Mouse (Mus musculus): ENCODE measurements around the gene Slc44a1. TPM values are rescaled to one million over a fixed set of nuclear protein-coding genes. Genes with fewer than 3 reads are reported as not detected.

The Slc44a1 gene
- polyA plus RNA-seq, 1 experiment from 2014 or later, result 19.5 TPM

DNA sequence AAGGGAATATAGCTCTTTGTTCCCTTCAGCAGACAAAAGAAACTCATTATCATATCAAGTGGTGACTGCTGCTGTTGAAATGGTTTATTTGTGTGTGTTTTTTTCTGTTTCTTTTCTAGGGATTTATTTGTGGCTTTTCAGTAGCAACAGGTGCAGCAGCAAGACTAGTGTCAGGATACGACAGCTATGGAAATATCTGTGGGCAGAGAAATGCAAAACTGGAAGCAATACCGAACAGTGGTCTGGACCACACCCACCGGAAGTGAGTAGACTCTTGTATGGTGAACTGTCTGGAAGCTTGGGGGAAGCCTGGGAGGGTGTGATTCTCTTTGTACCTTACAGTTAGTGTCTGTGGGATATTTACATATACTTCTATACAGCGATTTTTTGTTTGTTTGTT lies 51.1 kb downstream of the Slc44a1 start:
- no peak overlapping the region for H3K9ac ChIP-seq (ENCODE audit: low read depth, low read length)
- H3K4me3 ChIP-seq (ENCODE audit: low read depth, low read length), result no peak overlapping the region
- H3K4me1 ChIP-seq (ENCODE audit: control insufficient read depth, insufficient read depth, low read length), result peaks cover 10% of the 10 kb centered on the region
- H3K4me2 ChIP-seq, result no peak overlapping the region
- H3K9me3 ChIP-seq (replicated peaks; ENCODE audit: control insufficient read depth, low read length), result no peaks in the 10 kb centered on the region
- no peaks in the 10 kb centered on the region for H3K27me3 ChIP-seq (ENCODE audit: control insufficient read depth, insufficient read depth, low read length)
- no peak for ATAC-seq (replicated peaks; ENCODE audit: insufficient number of reproducible peaks, low FRiP score, low TSS enrichment)
- 77% methylated on average over 4 of the region's 4 CpGs for WGBS (ENCODE audit: insufficient replicate concordance)
- no peaks in the 10 kb centered on the region; the same call in 1 of the 2 replicates for H3K36me3 ChIP-seq (ENCODE audit: control insufficient read depth, insufficient read depth, low read length)
- H3K27ac ChIP-seq (ENCODE audit: low read depth, low read length), result no peak overlapping the region

DNA sequence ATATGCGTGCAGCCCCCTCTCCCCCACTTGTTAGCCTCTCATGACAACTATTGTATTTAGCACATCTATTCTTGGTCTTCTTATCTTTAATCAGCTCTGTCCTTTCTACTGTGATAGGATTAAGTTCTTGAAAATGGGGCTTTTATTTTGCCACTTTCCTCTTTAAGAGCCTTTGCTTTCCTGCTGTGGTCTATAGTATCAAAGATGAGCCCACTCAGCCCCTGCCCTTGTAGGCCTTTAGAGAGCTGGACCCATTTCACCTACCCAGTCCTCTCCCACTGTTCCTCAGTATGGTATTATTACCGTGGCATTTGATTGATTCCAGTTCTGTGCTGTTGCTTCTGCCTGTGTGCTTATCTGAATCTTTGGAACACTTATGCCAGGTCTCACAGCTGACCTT lies 55.4 kb downstream of the Slc44a1 start:
- no peak overlapping the region for H3K4me3 ChIP-seq (ENCODE audit: low read depth, low read length)
- no peak for ATAC-seq (replicated peaks; ENCODE audit: insufficient number of reproducible peaks, low FRiP score, low TSS enrichment)
- no peaks in the 10 kb centered on the region; the same call in 1 of the 2 replicates for H3K36me3 ChIP-seq (ENCODE audit: control insufficient read depth, insufficient read depth, low read length)
- no peaks in the 10 kb centered on the region for H3K9me3 ChIP-seq (replicated peaks; ENCODE audit: control insufficient read depth, low read length)
- WGBS (ENCODE audit: insufficient replicate concordance), result 40% methylated on average over 2 of the region's 2 CpGs
- no peak overlapping the region for H3K9ac ChIP-seq (ENCODE audit: low read depth, low read length)
- H3K4me2 ChIP-seq, result no peak overlapping the region
- H3K4me1 ChIP-seq (ENCODE audit: control insufficient read depth, insufficient read depth, low read length), result peaks cover 13% of the 10 kb centered on the region
- no peak overlapping the region for H3K27ac ChIP-seq (ENCODE audit: low read depth, low read length)
- H3K27me3 ChIP-seq (ENCODE audit: control insufficient read depth, insufficient read depth, low read length), result no peaks in the 10 kb centered on the region

GRCm38 (mm10) chr4:53502764-53503163 lies 62.6 kb downstream of the Slc44a1 start:
- peaks cover 3% of the 10 kb centered on the region; the same call in 1 of the 2 replicates for H3K4me1 ChIP-seq (ENCODE audit: control insufficient read depth, insufficient read depth, low read length)
- H3K4me3 ChIP-seq (ENCODE audit: low read depth, low read length), result no peak overlapping the region
- H3K27ac ChIP-seq (ENCODE audit: low read depth, low read length), result no peak overlapping the region
- no peaks in the 10 kb centered on the region for H3K36me3 ChIP-seq (ENCODE audit: control insufficient read depth, insufficient read depth, low read length)
- no peak overlapping the region for H3K4me2 ChIP-seq
- no peaks in the 10 kb centered on the region for H3K9me3 ChIP-seq (replicated peaks; ENCODE audit: control insufficient read depth, low read length)
- no peak overlapping the region for H3K9ac ChIP-seq (ENCODE audit: low read depth, low read length)
- WGBS (ENCODE audit: insufficient replicate concordance), result 86% methylated on average over 2 of the region's 2 CpGs
- H3K27me3 ChIP-seq (ENCODE audit: control insufficient read depth, insufficient read depth, low read length), result no peaks in the 10 kb centered on the region
- ATAC-seq (replicated peaks; ENCODE audit: insufficient number of reproducible peaks, low FRiP score, low TSS enrichment), result no peak

DNA sequence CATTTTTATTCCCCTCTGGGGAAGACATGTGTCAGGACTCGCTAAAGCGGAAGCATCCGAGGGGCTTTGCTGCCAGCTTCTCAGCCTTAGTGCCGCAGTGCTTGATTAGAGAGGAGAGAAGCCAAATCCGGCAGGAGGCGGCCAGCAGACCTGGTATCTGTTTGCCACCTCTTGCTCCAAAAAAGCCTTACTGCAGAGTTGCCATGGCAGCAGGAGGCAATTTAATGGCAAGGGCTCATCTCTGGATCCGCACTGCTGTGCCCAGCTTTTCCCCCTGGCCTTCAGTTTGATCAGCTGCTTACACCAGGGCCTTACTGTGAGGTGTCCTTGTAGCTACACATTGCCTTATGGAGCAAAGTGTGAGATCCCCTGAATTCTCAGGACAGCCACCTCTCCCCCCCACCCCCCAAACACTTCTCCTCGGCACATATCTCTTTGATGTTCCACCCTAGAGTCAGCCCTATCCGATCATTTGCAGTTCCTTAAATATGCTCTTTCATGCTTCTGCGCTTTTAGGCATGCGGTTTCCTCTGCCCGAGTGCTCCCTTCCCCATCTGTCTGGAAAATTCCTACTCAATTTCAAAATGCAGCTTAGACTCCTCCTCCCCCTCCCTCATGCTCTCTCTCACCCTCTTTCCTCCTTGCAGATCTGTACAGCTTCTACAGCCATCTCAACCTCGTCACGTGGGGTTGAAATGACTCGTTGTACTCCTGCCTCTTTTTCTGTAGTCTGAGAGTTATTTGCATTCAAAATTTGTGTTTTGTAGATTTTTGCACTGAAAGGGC lies 72.1 kb downstream of the Slc44a1 start:
- Histone ChIP-seq H3K27ac (ENCODE audit: low read depth, low read length) (peak overlapping the region; percentile 22; the same call in 1 of the 2 replicates), H3K9ac (ENCODE audit: low read depth, low read length) (no peak overlapping the region), H3K4me1 (ENCODE audit: control insufficient read depth, insufficient read depth, low read length) (peaks cover 40% of the 10 kb centered on the region), H3K4me2 (0 out of 2 replicates have a peak overlapping the region, but pooled peaks have one; percentile 14), H3K4me3 (ENCODE audit: low read depth, low read length) (no peak overlapping the region), H3K9me3 (replicated peaks; ENCODE audit: control insufficient read depth, low read length) (no peaks in the 10 kb centered on the region), H3K27me3 (ENCODE audit: control insufficient read depth, insufficient read depth, low read length) (no peaks in the 10 kb centered on the region), H3K36me3 (ENCODE audit: control insufficient read depth, insufficient read depth, low read length) (no peaks in the 10 kb centered on the region)
- ATAC-seq (replicated peaks; ENCODE audit: insufficient number of reproducible peaks, low FRiP score, low TSS enrichment), result no peak
- 46% methylated on average over 15 of the region's 15 CpGs for WGBS (ENCODE audit: insufficient replicate concordance)

GRCm38 (mm10) chr4:53513276-53514081 lies 73.3 kb downstream of the Slc44a1 start:
- Histone ChIP-seq H3K4me1 (ENCODE audit: control insufficient read depth, insufficient read depth, low read length) (peaks cover 40% of the 10 kb centered on the region), H3K27me3 (ENCODE audit: control insufficient read depth, insufficient read depth, low read length) (no peaks in the 10 kb centered on the region), H3K9me3 (replicated peaks; ENCODE audit: control insufficient read depth, low read length) (no peaks in the 10 kb centered on the region), H3K4me3 (ENCODE audit: low read depth, low read length) (no peak overlapping the region), H3K27ac (ENCODE audit: low read depth, low read length) (peak overlapping the region; percentile 68), H3K9ac (ENCODE audit: low read depth, low read length) (no peak overlapping the region), H3K36me3 (ENCODE audit: control insufficient read depth, insufficient read depth, low read length) (no peaks in the 10 kb centered on the region), H3K4me2 (peak overlapping the region; percentile 27; the same call in 1 of the 2 replicates)
- no peak for ATAC-seq (replicated peaks; ENCODE audit: insufficient number of reproducible peaks, low FRiP score, low TSS enrichment)
- 49% methylated on average over 11 of the region's 11 CpGs for WGBS (ENCODE audit: insufficient replicate concordance)

GRCm38 (mm10) chr4:53516011-53516532 lies 75.9 kb downstream of the Slc44a1 start:
- no peaks in the 10 kb centered on the region for H3K27me3 ChIP-seq (ENCODE audit: control insufficient read depth, insufficient read depth, low read length)
- H3K4me3 ChIP-seq (ENCODE audit: low read depth, low read length), result no peak overlapping the region
- H3K4me1 ChIP-seq (ENCODE audit: control insufficient read depth, insufficient read depth, low read length), result peaks cover 42% of the 10 kb centered on the region
- 41% methylated on average over 6 of the region's 6 CpGs for WGBS (ENCODE audit: insufficient replicate concordance)
- H3K36me3 ChIP-seq (ENCODE audit: control insufficient read depth, insufficient read depth, low read length), result no peaks in the 10 kb centered on the region
- H3K9me3 ChIP-seq (replicated peaks; ENCODE audit: control insufficient read depth, low read length), result no peaks in the 10 kb centered on the region
- H3K4me2 ChIP-seq, result no peak overlapping the region
- H3K9ac ChIP-seq (ENCODE audit: low read depth, low read length), result no peak overlapping the region
- peak overlapping the region; percentile 41 for H3K27ac ChIP-seq (ENCODE audit: low read depth, low read length)
- ATAC-seq (replicated peaks; ENCODE audit: insufficient number of reproducible peaks, low FRiP score, low TSS enrichment), result no peak

DNA sequence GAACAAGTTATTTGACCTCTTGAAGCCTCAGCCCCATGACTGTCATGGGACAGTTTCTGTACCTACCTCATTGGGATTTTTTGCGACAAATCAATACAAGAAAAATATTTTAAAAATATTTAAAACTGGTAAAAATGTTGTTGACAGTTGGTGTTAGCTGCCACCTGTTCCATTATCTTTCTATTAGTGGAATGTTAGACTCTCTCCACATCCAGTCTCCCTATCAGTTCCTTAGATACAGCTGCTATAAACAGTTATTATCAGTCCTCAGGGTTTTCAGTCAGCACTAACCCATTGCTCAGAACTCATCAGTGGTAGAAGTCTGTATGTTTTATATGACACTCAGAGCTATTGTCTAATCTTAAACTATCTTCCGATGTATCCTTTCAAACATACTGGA lies 79.2 kb downstream of the Slc44a1 start:
- H3K4me1 ChIP-seq (ENCODE audit: control insufficient read depth, insufficient read depth, low read length), result peaks cover 14% of the 10 kb centered on the region
- no peaks in the 10 kb centered on the region for H3K36me3 ChIP-seq (ENCODE audit: control insufficient read depth, insufficient read depth, low read length)
- no peaks in the 10 kb centered on the region for H3K27me3 ChIP-seq (ENCODE audit: control insufficient read depth, insufficient read depth, low read length)
- ATAC-seq (replicated peaks; ENCODE audit: insufficient number of reproducible peaks, low FRiP score, low TSS enrichment), result no peak
- no peaks in the 10 kb centered on the region for H3K9me3 ChIP-seq (replicated peaks; ENCODE audit: control insufficient read depth, low read length)
- no peak overlapping the region for H3K4me3 ChIP-seq (ENCODE audit: low read depth, low read length)
- H3K9ac ChIP-seq (ENCODE audit: low read depth, low read length), result no peak overlapping the region
- no peak overlapping the region for H3K4me2 ChIP-seq
- no peak overlapping the region for H3K27ac ChIP-seq (ENCODE audit: low read depth, low read length)
- WGBS (ENCODE audit: insufficient replicate concordance), result 82% methylated on average over 2 of the region's 2 CpGs

- Histone ChIP-seq H3K27ac (ENCODE audit: low read depth, low read length) (no peak overlapping the region), H3K36me3 (ENCODE audit: control insufficient read depth, insufficient read depth, low read length) (no peaks in the 10 kb centered on the region), H3K9me3 (replicated peaks; ENCODE audit: control insufficient read depth, low read length) (no peaks in the 10 kb centered on the region), H3K4me3 (ENCODE audit: low read depth, low read length) (no peak overlapping the region), H3K4me1 (ENCODE audit: control insufficient read depth, insufficient read depth, low read length) (peaks cover 9% of the 10 kb centered on the region), H3K9ac (ENCODE audit: low read depth, low read length) (no peak overlapping the region), H3K4me2 (no peak overlapping the region), H3K27me3 (ENCODE audit: control insufficient read depth, insufficient read depth, low read length) (no peaks in the 10 kb centered on the region)
- WGBS (ENCODE audit: insufficient replicate concordance), result 59% methylated on average over 8 of the region's 8 CpGs
- no peak for ATAC-seq (replicated peaks; ENCODE audit: insufficient number of reproducible peaks, low FRiP score, low TSS enrichment)
Measured at GRCm38 (mm10) chr4:53521028-53521427, 80.8 kb downstream of the Slc44a1 start.

All from heart, embryonic 11.5 days (tissue).